Mouse (Mus musculus): ENCODE measurements around the gene Sec24c.
"Not testable (repeated sequence)": the region's sequence is repeated elsewhere in the genome, so short reads cannot be mapped to it uniquely, and the experiment has no call there.

Gene Sec24c

GRCm38 (mm10) chr14:20674064-20674833, at the start of gene Sec24c:
Gene Sec24c (plus strand): TSS chr14:20674308.
- in situ Hi-C loops (cut with MboI, MseI), result no loop called here

GRCm38 (mm10) chr14:20626447-20626846, 47.7 kb upstream of the Sec24c start:
- in situ Hi-C loops (cut with MboI, MseI), result no loop called here

- in situ Hi-C loops (cut with MboI, MseI), result no loop called here
Measured at GRCm38 (mm10) chr14:20626971-20627370, 47.1 kb upstream of the Sec24c start.

- in situ Hi-C loops (cut with MboI, MseI), result no loop called here
Measured at GRCm38 (mm10) chr14:20631253-20631652, 42.9 kb upstream of the Sec24c start.

- in situ Hi-C loops (cut with MboI, MseI), result no loop called here
Measured at GRCm38 (mm10) chr14:20635546-20635945, 38.6 kb upstream of the Sec24c start.

- in situ Hi-C loops (cut with MboI, MseI), result not testable (repeated sequence)
Measured at GRCm38 (mm10) chr14:20636968-20637367, 37.1 kb upstream of the Sec24c start.

- in situ Hi-C loops (cut with MboI, MseI), result no loop called here
Measured at GRCm38 (mm10) chr14:20637818-20638574, 36.1 kb upstream of the Sec24c start.

- in situ Hi-C loops (cut with MboI, MseI), result no loop called here
Measured at GRCm38 (mm10) chr14:20638702-20639101, 35.4 kb upstream of the Sec24c start.

GRCm38 (mm10) chr14:20639918-20640619, 34.0 kb upstream of the Sec24c start:
- in situ Hi-C loops (cut with MboI, MseI), result no loop called here

GRCm38 (mm10) chr14:20640644-20641437, 33.3 kb upstream of the Sec24c start, which contains the start of gene Usp54:
Gene Usp54 (minus strand): TSS chr14:20641063.
- in situ Hi-C loops (cut with MboI, MseI), result no loop called here

- in situ Hi-C loops (cut with MboI, MseI), result no loop called here
Measured at GRCm38 (mm10) chr14:20641438-20641875, 32.7 kb upstream of the Sec24c start.

- in situ Hi-C loops (cut with MboI, MseI), result no loop called here
Measured at GRCm38 (mm10) chr14:20645547-20645946, 28.6 kb upstream of the Sec24c start.

- in situ Hi-C loops (cut with MboI, MseI), result no loop called here
Measured at GRCm38 (mm10) chr14:20646381-20646780, 27.7 kb upstream of the Sec24c start.

GRCm38 (mm10) chr14:20651000-20651399, 23.1 kb upstream of the Sec24c start:
- in situ Hi-C loops (cut with MboI, MseI), result loop anchor here (10.0 kb wide), 1 partner anchor 166 kb away; the partner anchor contains the start of gene Anxa7

GRCm38 (mm10) chr14:20651722-20652256, 22.3 kb upstream of the Sec24c start:
- in situ Hi-C loops (cut with MboI, MseI), result loop anchor here (10.0 kb wide), 1 partner anchor 167 kb away; the partner anchor contains the start of gene Anxa7

GRCm38 (mm10) chr14:20654690-20655421, 19.3 kb upstream of the Sec24c start:
- in situ Hi-C loops (cut with MboI, MseI), result loop anchor here (10.0 kb wide), 1 partner anchor 170 kb away; the partner anchor contains the start of gene Anxa7

- in situ Hi-C loops (cut with MboI, MseI), result loop anchor here (10.0 kb wide), 1 partner anchor 171 kb away; the partner anchor contains the start of gene Anxa7
Measured at GRCm38 (mm10) chr14:20655731-20656130, 18.4 kb upstream of the Sec24c start.

- in situ Hi-C loops (cut with MboI, MseI), result loop anchor here (10.0 kb wide), 1 partner anchor 172 kb away; the partner anchor contains the start of gene Anxa7
Measured at GRCm38 (mm10) chr14:20656361-20656760, 17.7 kb upstream of the Sec24c start, which contains the start of gene Myoz1. Gene Myoz1 (minus strand): TSS chr14:20656540.

- in situ Hi-C loops (cut with MboI, MseI), result loop anchor here (10.0 kb wide), 1 partner anchor 174 kb away; the partner anchor contains the start of gene Anxa7
Measured at GRCm38 (mm10) chr14:20658326-20658725, 15.8 kb upstream of the Sec24c start.
